Mouse (Mus musculus): ENCODE results near the gene Stoml2. TPM values are rescaled to one million over a fixed set of nuclear protein-coding genes. Genes with fewer than 3 reads are reported as not detected.

Stoml2 gene
- 178 and 205 TPM in 2 replicates for polyA plus RNA-seq (2015; fragmentation: Nextera tagmentation; extraction: Ambion mirVana)

GRCm38 (mm10) chr4:43031237-43031995 is at the start of gene Stoml2:
Stoml2 (minus strand) TSS chr4:43031710.

GRCm38 (mm10) chr4:43058753-43059654 is 27.5 kb upstream of the Stoml2 start, which contains the start of gene Unc13b:
Unc13b (plus strand) TSS chr4:43058953.

DNA sequence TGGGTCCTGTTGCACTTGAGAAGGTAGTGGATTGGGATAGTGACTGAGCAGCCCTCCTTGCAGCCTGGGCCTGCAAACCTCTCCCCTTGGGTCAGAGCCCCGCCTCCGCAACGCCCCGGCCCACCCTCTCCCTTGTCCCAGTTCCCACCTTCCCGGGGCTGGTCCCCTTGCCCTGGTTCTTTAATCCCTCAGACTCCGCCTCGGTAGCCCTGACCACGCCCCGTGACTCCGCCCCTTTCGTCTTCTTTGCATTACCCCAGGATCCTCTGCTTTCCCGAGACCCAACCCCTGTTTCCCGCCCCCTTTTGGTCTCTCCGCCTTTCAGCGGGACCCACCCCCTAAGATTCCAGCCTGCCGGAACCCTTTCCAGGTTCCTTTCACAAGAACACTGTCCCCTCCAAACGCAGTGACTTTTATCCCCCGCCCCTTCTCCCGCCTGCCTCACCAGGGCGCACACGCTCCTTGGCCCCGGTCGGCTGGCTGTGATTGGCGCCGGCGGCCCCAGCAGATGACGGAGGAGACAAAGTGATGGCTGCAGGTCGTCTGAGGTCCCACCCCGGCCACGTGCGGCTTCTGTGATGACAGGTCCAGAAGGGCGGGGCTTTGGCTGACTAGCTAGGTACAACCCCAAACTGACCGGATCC is 14.3 kb upstream of the Stoml2 start, which contains the start of gene Fam214b:
TSS of gene Fam214b (minus strand) at position 562 of the 644 bp plus-strand sequence.

DNA sequence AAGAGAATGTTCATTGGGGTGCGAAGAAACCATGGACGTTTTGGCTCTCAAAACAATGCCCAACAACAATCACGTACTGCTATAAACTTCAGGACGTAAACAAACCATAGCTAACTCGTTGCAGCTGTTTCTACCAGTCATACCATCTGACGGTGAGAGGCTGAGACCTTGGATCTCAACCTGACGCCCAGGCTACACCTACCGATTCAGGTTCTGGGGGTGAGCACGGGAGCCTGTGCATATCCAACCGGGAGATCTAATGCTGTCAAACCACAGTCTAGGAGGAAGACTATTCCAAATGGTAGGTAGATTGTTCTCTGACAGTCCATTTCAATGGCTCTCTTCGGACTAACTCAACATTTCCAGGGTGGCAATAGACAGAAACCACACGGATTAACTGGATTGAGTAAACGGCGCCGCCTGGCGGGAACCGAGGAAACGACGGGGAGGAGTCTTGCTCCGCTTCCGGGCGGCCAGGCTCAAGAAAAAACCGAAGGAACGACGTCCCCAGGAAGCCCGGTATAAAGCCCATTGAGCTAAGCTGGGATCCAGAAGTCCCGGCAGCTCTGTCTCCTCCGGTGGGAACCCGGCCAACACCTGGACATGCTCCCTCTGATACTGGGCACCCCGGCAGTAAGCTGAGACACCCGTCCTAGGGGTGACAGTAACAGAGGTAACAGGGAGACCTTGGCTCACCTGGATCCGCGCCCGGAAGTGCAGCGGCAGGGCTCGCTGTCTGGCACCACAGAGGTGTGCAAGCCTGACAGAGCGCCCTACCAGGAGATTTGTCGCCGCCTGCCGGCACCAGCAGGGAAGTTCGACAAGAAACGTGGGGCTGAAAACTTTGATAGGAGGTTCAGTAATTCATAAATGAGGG is 6.2 kb downstream of the Stoml2 start, which contains the start of gene Pigo:
TSS of gene Pigo (minus strand) at position 736 of the 877 bp plus-strand sequence.

GRCm38 (mm10) chr4:43010161-43011038 is 21.1 kb downstream of the Stoml2 start, which contains the start of gene Fancg:
Fancg (minus strand) TSS chr4:43010506.

GRCm38 (mm10) chr4:43000141-43000986 is 31.1 kb downstream of the Stoml2 start, which contains the start of gene Vcp:
Vcp (minus strand) TSS chr4:43000507.

Other genes starting within 250 kb of the Stoml2 start
- gene Fam205a1, start 177.8 kb downstream of the Stoml2 start, polyA plus RNA-seq (2015; fragmentation: Nextera tagmentation; extraction: Ambion mirVana), result 0.11 and 0.21 TPM in 2 replicates
- 0.06 TPM in 1 of 2 replicates, not detected in the other for gene Gm12394, start 174.9 kb downstream of the Stoml2 start, polyA plus RNA-seq (2015; fragmentation: Nextera tagmentation; extraction: Ambion mirVana)
- gene Fam205c, start 157.5 kb downstream of the Stoml2 start, polyA plus RNA-seq (2015; fragmentation: Nextera tagmentation; extraction: Ambion mirVana), result 0.59 and 0.62 TPM in 2 replicates
- gene Phf24, start 115.0 kb downstream of the Stoml2 start, polyA plus RNA-seq (2015; fragmentation: Nextera tagmentation; extraction: Ambion mirVana), result 0.06 and 0.19 TPM in 2 replicates
- 1.1 and 1.4 TPM in 2 replicates for gene Dnajb5, start 81.9 kb downstream of the Stoml2 start, polyA plus RNA-seq (2015; fragmentation: Nextera tagmentation; extraction: Ambion mirVana)
- gene 1700022I11Rik, start 62.1 kb downstream of the Stoml2 start, polyA plus RNA-seq (2015; fragmentation: Nextera tagmentation; extraction: Ambion mirVana), result 0.27 and 0.32 TPM in 2 replicates
- gene Vcp, start 31.2 kb downstream of the Stoml2 start, polyA plus RNA-seq (2015; fragmentation: Nextera tagmentation; extraction: Ambion mirVana), result 206 and 208 TPM in 2 replicates
- gene Fancg, start 21.2 kb downstream of the Stoml2 start, polyA plus RNA-seq (2015; fragmentation: Nextera tagmentation; extraction: Ambion mirVana), result 13.0 and 14.8 TPM in 2 replicates
- 11.3 and 11.4 TPM in 2 replicates for gene Pigo, start 5.9 kb downstream of the Stoml2 start, polyA plus RNA-seq (2015; fragmentation: Nextera tagmentation; extraction: Ambion mirVana)
- gene Fam214b, start 14.5 kb upstream of the Stoml2 start, polyA plus RNA-seq (2015; fragmentation: Nextera tagmentation; extraction: Ambion mirVana), result 19.4 and 20.1 TPM in 2 replicates
- gene Unc13b, start 27.2 kb upstream of the Stoml2 start, polyA plus RNA-seq (2015; fragmentation: Nextera tagmentation; extraction: Ambion mirVana), result 0.40 and 0.63 TPM in 2 replicates
- gene Atp8b5, start 235.4 kb upstream of the Stoml2 start, polyA plus RNA-seq (2015; fragmentation: Nextera tagmentation; extraction: Ambion mirVana), result 0.82 and 1.6 TPM in 2 replicates